Mouse (Mus musculus) gastrocnemius, postnatal 4 days (tissue): Measurements from ENCODE around the gene Alyref. TPM values are rescaled to one million over a fixed set of nuclear protein-coding genes. Genes with fewer than 3 reads are reported as not detected.
A peak's percentile ranks its signal among the peaks of the same experiment; 100 is the strongest.

Experiments
- DNase-seq, 2 experiments: peaks; one replicate each; pipeline ENCODE4 v3.0.0; 2021 to 2022; ENCODE audit warnings: low spot score in 2 of 2, mixed read lengths in 2 of 2
- total RNA-seq, 2 experiments: library from RNA; stranded (reverse); gene quantifications; 2 replicates each; pipeline ENCODE4 v1.2.3; 2021

Gene Alyref
- total RNA-seq, 2 experiments from 2014 or later = 112 to 113 TPM

GRCm38 (mm10) chr11:120627468-120628300 lies 29.5 kb upstream of the Alyref start:
- DNase-seq = peak in 1 of 2 experiments; percentile 10

- DNase-seq = peak in 1 of 2 experiments; percentile 9
Measured at GRCm38 (mm10) chr11:120626785-120627467, 28.8 kb upstream of the Alyref start.

GRCm38 (mm10) chr11:120625152-120625775 lies 27.1 kb upstream of the Alyref start, which contains the start of gene Sirt7:
Gene Sirt7, minus strand, starts transcription at chr11:120625240.
- no peak for DNase-seq

- DNase-seq = peak; percentile 70 to 89
Measured at GRCm38 (mm10) chr11:120624680-120625111, 26.5 kb upstream of the Alyref start.

GRCm38 (mm10) chr11:120623961-120624679 lies 26.0 kb upstream of the Alyref start:
- DNase-seq = peak in 1 of 2 experiments; percentile 71

GRCm38 (mm10) chr11:120622805-120623204 lies 24.6 kb upstream of the Alyref start:
- DNase-seq = no peak

- DNase-seq = peak in 1 of 2 experiments; percentile 8
Measured at GRCm38 (mm10) chr11:120620195-120620594, 22.0 kb upstream of the Alyref start.

- DNase-seq = peak in 1 of 2 experiments; percentile 12
Measured at GRCm38 (mm10) chr11:120618619-120619535, 20.7 kb upstream of the Alyref start.

- peak; percentile 86 to 93 for DNase-seq
Measured at GRCm38 (mm10) chr11:120617519-120618112, 19.5 kb upstream of the Alyref start, which contains the start of gene Pcyt2. Gene Pcyt2, minus strand, starts transcription at chr11:120617936.

GRCm38 (mm10) chr11:120616617-120617294 lies 18.6 kb upstream of the Alyref start:
- no peak for DNase-seq

GRCm38 (mm10) chr11:120615606-120616203 lies 17.5 kb upstream of the Alyref start:
- no peak for DNase-seq

- DNase-seq = no peak
Measured at GRCm38 (mm10) chr11:120615167-120615566, 17.0 kb upstream of the Alyref start.

GRCm38 (mm10) chr11:120613976-120614375 lies 15.8 kb upstream of the Alyref start:
- DNase-seq = no peak

- no peak for DNase-seq
Measured at GRCm38 (mm10) chr11:120613481-120613972, 15.4 kb upstream of the Alyref start.

- DNase-seq = peak; percentile 61 to 79
Measured at GRCm38 (mm10) chr11:120612763-120613162, 14.6 kb upstream of the Alyref start.

GRCm38 (mm10) chr11:120610477-120611046 lies 12.4 kb upstream of the Alyref start:
- no peak for DNase-seq

GRCm38 (mm10) chr11:120609250-120609649 lies 11.1 kb upstream of the Alyref start:
- no peak for DNase-seq
